Mouse (Mus musculus) T-helper 1 cell (primary cell): ENCODE data around the gene Cd248.
"Not testable (repeated sequence)": the region's sequence is repeated elsewhere in the genome, so short reads cannot be mapped to it uniquely, and the experiment has no call there.

Experiments used
- in situ Hi-C: fragments of 300-600 bp; cut with MboI, MseI; formaldehyde crosslinking; loops from one replicate; pipeline ENCODE4 v1.15.1; 2025; ENCODE audit warnings: high pct_unique_total_duplicates

Cd248 gene

GRCm38 (mm10) chr19:5073518-5073917, 5.6 kb downstream of the Cd248 start:
- in situ Hi-C loops, result no loop called here

- in situ Hi-C loops, result no loop called here
These were observed 11.4 kb downstream of the Cd248 start for GRCm38 (mm10) chr19:5079279-5079678.

- in situ Hi-C loops, result no loop called here
These were observed 14.1 kb downstream of the Cd248 start for GRCm38 (mm10) chr19:5082005-5082404.

GRCm38 (mm10) chr19:5082596-5082995, 14.7 kb downstream of the Cd248 start:
- in situ Hi-C loops, result no loop called here

GRCm38 (mm10) chr19:5083961-5084833, 16.3 kb downstream of the Cd248 start:
- in situ Hi-C loops, result no loop called here

GRCm38 (mm10) chr19:5084834-5085144, 16.9 kb downstream of the Cd248 start:
- in situ Hi-C loops, result no loop called here

- in situ Hi-C loops, result no loop called here
These were observed 17.4 kb downstream of the Cd248 start, which contains the start of gene Tmem151a for GRCm38 (mm10) chr19:5085145-5085863. Gene Tmem151a (minus strand): TSS chr19:5085531.

- in situ Hi-C loops, result not testable (repeated sequence)
These were observed 18.7 kb downstream of the Cd248 start for GRCm38 (mm10) chr19:5086533-5086932.

GRCm38 (mm10) chr19:5087884-5088728, 20.2 kb downstream of the Cd248 start, which contains the start of gene Yif1a:
Gene Yif1a (plus strand): TSS chr19:5088538.
- in situ Hi-C loops, result no loop called here

GRCm38 (mm10) chr19:5089324-5089723, 21.4 kb downstream of the Cd248 start:
- in situ Hi-C loops, result no loop called here

- in situ Hi-C loops, result no loop called here
These were observed 24.2 kb downstream of the Cd248 start for GRCm38 (mm10) chr19:5092083-5092482.

GRCm38 (mm10) chr19:5093481-5094242, 25.8 kb downstream of the Cd248 start:
- in situ Hi-C loops, result no loop called here

GRCm38 (mm10) chr19:5094243-5094632, 26.4 kb downstream of the Cd248 start:
- in situ Hi-C loops, result no loop called here

GRCm38 (mm10) chr19:5094746-5095417, 27.0 kb downstream of the Cd248 start:
- in situ Hi-C loops, result no loop called here

- in situ Hi-C loops, result no loop called here
These were observed 28.1 kb downstream of the Cd248 start for GRCm38 (mm10) chr19:5095887-5096474.

- in situ Hi-C loops, result no loop called here
These were observed 29.9 kb downstream of the Cd248 start for GRCm38 (mm10) chr19:5097521-5098362.

- in situ Hi-C loops, result no loop called here
These were observed 30.7 kb downstream of the Cd248 start, which contains the start of gene Cnih2 for GRCm38 (mm10) chr19:5098363-5099143. Gene Cnih2 (minus strand): TSS chr19:5098521.

GRCm38 (mm10) chr19:5106074-5106473, 38.2 kb downstream of the Cd248 start:
- in situ Hi-C loops, result no loop called here
